11 mouse cellular contexts compared by ENCODE assay signal in genomic region chr1:132511521-132511920, GRCm38 (mm10). TPM values are rescaled to one million over a fixed set of nuclear protein-coding genes. Genes with fewer than 3 reads are reported as not detected.
DNase-seq lines count a peak whose midpoint lies in the region; ATAC-seq lines count a peak whose summit lies in the region.
"Had no signal": no experiment of that assay in that cellular context is flagged by ENCODE, and none has a peak within 500 bp of the region (broad histone marks: within the 10 kb centered on the region; RNA-seq: fewer than 3 reads in every experiment).

No protein-coding gene starts in this region.

- no peaks in the 10 kb centered on the region for H3K4me1 ChIP-seq in forebrain, embryonic 14.5 days (ENCODE audit: control insufficient read depth, insufficient read depth, low read length)
- peaks cover 9% of the 10 kb centered on the region for H3K4me1 ChIP-seq in limb, embryonic 13.5 days

- no peaks in the 10 kb centered on the region for H3K27me3 ChIP-seq in forebrain, embryonic 14.5 days (replicated peaks; ENCODE audit: control insufficient read depth, insufficient read depth, low read length)
- H3K27me3 ChIP-seq in limb, embryonic 13.5 days = no peaks in the 10 kb centered on the region

- no peak overlapping the region for H3K4me2 ChIP-seq in forebrain, embryonic 14.5 days (ENCODE audit: low read length)
- H3K4me2 ChIP-seq in limb, embryonic 13.5 days (replicated peaks) = no peak overlapping the region

- H3K9ac ChIP-seq in forebrain, embryonic 14.5 days (ENCODE audit: low read length) = no peak overlapping the region
- H3K9ac ChIP-seq in limb, embryonic 13.5 days = 0 out of 2 replicates have a peak overlapping the region, but pooled peaks have one; percentile 8

- no peaks in the 10 kb centered on the region for H3K9me3 ChIP-seq in forebrain, embryonic 14.5 days (replicated peaks; ENCODE audit: control insufficient read depth, low read length)
- H3K9me3 ChIP-seq in limb, embryonic 13.5 days = no peaks in the 10 kb centered on the region

- H3K4me3 ChIP-seq in forebrain, embryonic 14.5 days (ENCODE audit: low read depth, low read length) = no peak overlapping the region
- no peak overlapping the region for H3K4me3 ChIP-seq in limb, embryonic 13.5 days
- H3K4me3 ChIP-seq: heart, adult 2 months had no signal

- peaks cover 36% of the 10 kb centered on the region for H3K36me3 ChIP-seq in forebrain, embryonic 14.5 days (ENCODE audit: control insufficient read depth, insufficient read depth, low read length)
- H3K36me3 ChIP-seq in limb, embryonic 13.5 days = peaks cover 17% of the 10 kb centered on the region

- peak; percentile 35 for ATAC-seq in frontal cortex, adult (ENCODE audit: low TSS enrichment)
- 0 out of 2 replicates have a peak, but pooled peaks have one; percentile 26 for ATAC-seq in forebrain, embryonic 14.5 days
- ATAC-seq in limb, embryonic 13.5 days (ENCODE audit: low FRiP score, low read depth) = no peak
- no peak for ATAC-seq in erythroblast, adult 5-6 weeks (replicated peaks; ENCODE audit: low FRiP score, poor library complexity, severe bottlenecking)

- no peak overlapping the region for H3K27ac ChIP-seq in forebrain, embryonic 14.5 days (ENCODE audit: low read depth, low read length)
- no peak overlapping the region for H3K27ac ChIP-seq in limb, embryonic 13.5 days
- H3K27ac ChIP-seq: heart, adult 2 months had no signal

- 57% methylated on average over 8 of the region's 8 CpGs for WGBS in forebrain, embryonic 14.5 days
- WGBS in limb, embryonic 13.5 days = 31% methylated on average over 8 of the region's 8 CpGs

- DNase-seq in frontal cortex, postnatal 14 days (ENCODE audit: low spot score in 2 of 2) = no peak
- peak; percentile 61 for DNase-seq in brain, adult 2 months (ENCODE audit: low read depth, low spot score)
- no peak for DNase-seq in forebrain, embryonic 14.5 days (ENCODE audit: low spot score)
- DNase-seq in gastrocnemius, postnatal 4 days (ENCODE audit: low spot score in 2 of 2) = no peak
- no peak for DNase-seq in urinary bladder, postnatal 4 days (ENCODE audit: low spot score in 2 of 2)
- DNase-seq: kidney, adult 18-20 months had no signal

RNA-seq across cellular contexts. Expression of gene Tmem81, which starts 5.5 kb away (rescaled TPM):
- polyA plus RNA-seq in forebrain, embryonic 14.5 days (2014; fragmentation: Nextera tagmentation; extraction: Ambion mirVana) = 0.74 and 1.1 TPM in 2 replicates
- 1.7 and 2.0 TPM in 2 replicates for polyA plus RNA-seq in limb, embryonic 13.5 days (2015; fragmentation: Nextera tagmentation; extraction: Ambion mirVana)
- total RNA-seq in gastrocnemius, postnatal 4 days (2021) = 1 to 10 TPM; 1.7 to 2.3 TPM
- 2.1 TPM in 1 of 2 replicates, not detected in the other for total RNA-seq in erythroblast, adult 5-6 weeks (2015; ENCODE audit: low replicate concordance)
- total RNA-seq in erythroblast, adult 5-6 weeks (2017; ENCODE audit: low replicate concordance) = 0.56 and 1.3 TPM in 2 replicates

RNA-seq across cellular contexts. Expression of gene Cntn2, which starts 31.5 kb away (rescaled TPM):
- polyA plus RNA-seq in forebrain, embryonic 14.5 days (2014; fragmentation: Nextera tagmentation; extraction: Ambion mirVana) = 68.0 and 102 TPM in 2 replicates
- 0.94 and 0.95 TPM in 2 replicates for polyA plus RNA-seq in limb, embryonic 13.5 days (2015; fragmentation: Nextera tagmentation; extraction: Ambion mirVana)
- under 1 TPM; 0.12 to 0.18 TPM for total RNA-seq in gastrocnemius, postnatal 4 days (2021)
- not detected in 2 replicates for total RNA-seq in erythroblast, adult 5-6 weeks (2015; ENCODE audit: low replicate concordance)
- not detected in 2 replicates for total RNA-seq in erythroblast, adult 5-6 weeks (2017; ENCODE audit: low replicate concordance)
- total RNA-seq: megakaryocyte, adult 5-6 weeks had no signal

RNA-seq across cellular contexts. Expression of gene Rbbp5, which starts 34.4 kb away (rescaled TPM):
- 46.5 and 53.7 TPM in 2 replicates for polyA plus RNA-seq in forebrain, embryonic 14.5 days (2014; fragmentation: Nextera tagmentation; extraction: Ambion mirVana)
- polyA plus RNA-seq in limb, embryonic 13.5 days (2015; fragmentation: Nextera tagmentation; extraction: Ambion mirVana) = 51.1 and 55.2 TPM in 2 replicates
- total RNA-seq in gastrocnemius, postnatal 4 days (2021) = 10 to 100 TPM; 24.8 to 25.0 TPM
- total RNA-seq in erythroblast, adult 5-6 weeks (2015; ENCODE audit: low replicate concordance) = 12.7 and 21.7 TPM in 2 replicates
- total RNA-seq in erythroblast, adult 5-6 weeks (2017; ENCODE audit: low replicate concordance) = 16.3 and 17.6 TPM in 2 replicates

Comparison
In these comparisons a context has a peak if more than half of its experiments do, and no peak if none do; other contexts are left out.
1. ATAC-seq: peak in frontal cortex, adult (single experiment) and forebrain, embryonic 14.5 days (single experiment); none in limb, embryonic 13.5 days (single experiment) and erythroblast, adult 5-6 weeks (single experiment).